Mouse (Mus musculus): ENCODE data around the gene Fam71e1. TPM values are rescaled to one million over a fixed set of nuclear protein-coding genes. Genes with fewer than 3 reads are reported as not detected.

Fam71e1 gene
- polyA plus RNA-seq, 1 experiment from 2014 or later: 14.3 TPM

- Histone ChIP-seq H3K4me3 (replicated peaks) (no peak overlapping the region), H3K4me2 (no peak overlapping the region), H3K36me3 (peaks cover 55% of the 10 kb centered on the region), H3K27me3 (no peaks in the 10 kb centered on the region), H3K27ac (no peak overlapping the region), H3K9me3 (replicated peaks) (no peaks in the 10 kb centered on the region), H3K4me1 (peaks cover 14% of the 10 kb centered on the region), H3K9ac (no peak overlapping the region)
- ATAC-seq (replicated peaks; ENCODE audit: low FRiP score): no peak
- WGBS: 96% methylated on average over 5 of the region's 5 CpGs
These were observed 5.0 kb upstream of the Fam71e1 start for GRCm38 (mm10) chr7:44491391-44491790.

GRCm38 (mm10) chr7:44492166-44492826 is 4.1 kb upstream of the Fam71e1 start:
- Histone ChIP-seq H3K9me3 (replicated peaks) (no peaks in the 10 kb centered on the region), H3K27me3 (no peaks in the 10 kb centered on the region), H3K4me3 (replicated peaks) (no peak overlapping the region), H3K27ac (no peak overlapping the region), H3K4me2 (no peak overlapping the region), H3K9ac (no peak overlapping the region), H3K4me1 (peaks cover 20% of the 10 kb centered on the region), H3K36me3 (peaks cover 55% of the 10 kb centered on the region)
- 92% methylated on average over 21 of the region's 21 CpGs for WGBS
- ATAC-seq (replicated peaks; ENCODE audit: low FRiP score): no peak

DNA sequence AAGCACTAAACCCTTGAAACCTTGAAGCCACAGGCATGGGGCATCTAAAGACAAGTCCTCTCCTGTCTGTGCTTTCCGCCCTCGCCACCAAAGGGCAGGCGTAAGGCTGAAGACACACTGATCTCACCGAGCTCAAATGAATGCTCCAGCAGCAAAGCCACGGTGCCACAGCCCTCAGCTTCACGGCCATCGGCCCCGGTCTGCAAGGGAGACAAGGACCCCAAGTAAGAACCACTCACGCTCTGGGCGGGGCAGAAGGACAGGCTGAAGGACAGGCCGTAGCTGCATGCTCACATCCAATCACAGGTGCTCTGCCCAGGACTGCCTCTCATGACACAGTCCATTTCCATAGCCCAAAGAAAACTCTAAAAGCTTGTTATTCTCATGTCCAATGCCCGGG is 1.7 kb upstream of the Fam71e1 start:
- H3K27me3 ChIP-seq: no peaks in the 10 kb centered on the region

GRCm38 (mm10) chr7:44495086-44495485 is 1.3 kb upstream of the Fam71e1 start:
- Histone ChIP-seq H3K27ac (no peak overlapping the region), H3K4me1 (peaks cover 22% of the 10 kb centered on the region), H3K9ac (peak overlapping the region; percentile 86; the same call in 1 of the 2 replicates), H3K27me3 (no peaks in the 10 kb centered on the region; the same call in 1 of the 2 replicates), H3K4me3 (replicated peaks) (peak overlapping the region; percentile 81; the same call in 1 of the 2 replicates), H3K9me3 (replicated peaks) (no peaks in the 10 kb centered on the region), H3K36me3 (peaks cover 41% of the 10 kb centered on the region), H3K4me2 (peak overlapping the region; percentile 95)
- ATAC-seq (replicated peaks; ENCODE audit: low FRiP score): no peak
- 80% methylated on average over 7 of the region's 7 CpGs for WGBS

More for the DNA sequence above, 1.7 kb upstream of the Fam71e1 start:
- peak overlapping the region; percentile 95; the same call in 1 of the 2 replicates for H3K4me2 ChIP-seq
- H3K4me3 ChIP-seq (replicated peaks): no peak overlapping the region
- no peaks in the 10 kb centered on the region for H3K9me3 ChIP-seq (replicated peaks)
- H3K36me3 ChIP-seq: peaks cover 45% of the 10 kb centered on the region
- H3K27ac ChIP-seq: no peak overlapping the region
- 93% methylated on average over 12 of the region's 12 CpGs for WGBS
- peaks cover 22% of the 10 kb centered on the region for H3K4me1 ChIP-seq
- no peak overlapping the region for H3K9ac ChIP-seq
- no peak for ATAC-seq (replicated peaks; ENCODE audit: low FRiP score)

DNA sequence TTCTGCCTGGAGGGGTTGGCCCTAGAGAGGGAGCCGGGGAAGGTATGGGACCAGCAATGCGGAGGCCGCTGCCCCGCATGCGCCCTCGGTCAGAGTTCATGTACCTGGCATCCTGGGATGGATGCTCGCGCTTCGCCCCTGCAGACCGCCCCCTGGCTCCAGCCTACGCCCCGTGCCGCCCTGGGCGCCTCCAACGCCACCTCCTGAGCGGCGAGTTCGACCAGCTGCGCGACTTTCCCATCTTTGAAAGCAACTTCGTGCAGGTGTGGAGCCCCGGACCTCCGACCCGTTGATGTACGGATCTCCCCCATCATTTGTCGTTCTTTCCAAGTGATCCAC is 359 bp downstream of the Fam71e1 start:
- ATAC-seq (replicated peaks; ENCODE audit: low FRiP score): no peak; the same call in 1 of the 2 replicates
- H3K27ac ChIP-seq: peak overlapping the region; percentile 98
- H3K27me3 ChIP-seq: peaks cover 5% of the 10 kb centered on the region; the same call in 1 of the 2 replicates
- peak overlapping the region; percentile 86 for H3K9ac ChIP-seq
- no peaks in the 10 kb centered on the region for H3K9me3 ChIP-seq (replicated peaks)
- peak overlapping the region; percentile 81 for H3K4me3 ChIP-seq (replicated peaks)
- 2% methylated on average over 20 of the region's 26 CpGs for WGBS
- H3K4me2 ChIP-seq: peak overlapping the region; percentile 95
- peaks cover 22% of the 10 kb centered on the region for H3K4me1 ChIP-seq
- peaks cover 25% of the 10 kb centered on the region for H3K36me3 ChIP-seq

DNA sequence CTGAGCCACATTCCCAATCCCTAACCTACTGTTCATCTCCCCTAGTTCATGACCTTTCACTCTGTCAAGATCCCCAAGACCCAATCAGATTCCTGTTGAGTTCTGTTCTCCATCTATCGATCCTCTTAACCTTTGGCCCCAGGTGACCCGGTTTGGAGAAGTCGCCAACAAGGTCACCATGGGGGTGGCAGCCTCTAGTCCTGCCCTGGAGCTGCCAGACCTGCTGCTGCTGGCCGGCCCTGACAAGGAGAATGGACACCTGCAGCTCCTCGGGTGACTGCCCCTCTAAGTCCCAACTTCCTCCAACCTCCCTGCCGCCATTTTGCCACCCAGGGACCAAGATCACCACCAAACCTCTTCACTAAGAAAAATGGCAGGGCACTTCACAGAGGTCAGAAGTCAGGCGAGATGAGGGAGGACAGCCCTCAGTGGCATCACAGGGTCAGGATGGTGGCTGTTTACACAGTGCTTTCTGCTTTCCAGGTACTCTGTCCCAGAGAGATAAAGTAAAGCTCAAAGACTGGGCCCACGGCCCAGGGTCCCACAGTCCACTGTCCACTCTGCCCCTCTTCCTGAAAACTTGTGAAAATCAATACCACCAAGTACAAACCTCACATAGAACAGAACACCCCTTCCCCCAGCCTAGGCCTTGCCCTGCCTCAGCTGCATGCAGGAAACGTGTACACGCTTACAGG is 1.1 kb downstream of the Fam71e1 start:
- Histone ChIP-seq H3K9me3 (replicated peaks) (no peaks in the 10 kb centered on the region), H3K36me3 (peaks cover 17% of the 10 kb centered on the region), H3K9ac (no peak overlapping the region), H3K27me3 (peaks cover 5% of the 10 kb centered on the region; the same call in 1 of the 2 replicates), H3K4me1 (peaks cover 22% of the 10 kb centered on the region), H3K4me3 (replicated peaks) (peak overlapping the region; percentile 81), H3K27ac (no peak overlapping the region), H3K4me2 (peak overlapping the region; percentile 95)
- ATAC-seq (replicated peaks; ENCODE audit: low FRiP score): no peak
- 85% methylated on average over 10 of the region's 10 CpGs for WGBS

DNA sequence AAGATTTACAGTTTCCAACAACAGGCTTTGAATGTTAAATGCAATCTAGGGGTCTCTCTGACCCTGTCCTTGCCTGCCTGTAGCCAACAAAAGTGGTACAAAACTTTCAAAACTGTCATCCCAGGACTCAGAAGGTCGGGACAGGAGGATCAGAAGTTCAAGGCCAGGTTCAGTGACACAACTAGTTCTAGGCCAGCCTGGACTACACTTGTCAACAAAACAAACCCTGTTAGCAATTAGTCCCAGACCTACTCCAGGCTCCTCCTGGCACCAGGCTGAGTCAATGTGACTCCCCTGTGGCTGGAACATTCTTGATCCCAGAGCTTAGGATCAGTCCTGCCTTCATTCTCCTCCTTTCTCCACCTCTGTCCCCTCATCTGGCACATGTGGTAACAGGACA is 2.5 kb downstream of the Fam71e1 start:
- H3K9me3 ChIP-seq (replicated peaks): no peaks in the 10 kb centered on the region
- H3K27me3 ChIP-seq: peaks cover 5% of the 10 kb centered on the region; the same call in 1 of the 2 replicates
- no peak overlapping the region for H3K4me2 ChIP-seq
- H3K27ac ChIP-seq: no peak overlapping the region
- no peak overlapping the region for H3K4me3 ChIP-seq (replicated peaks)
- WGBS: 76% methylated on average over 1 of the region's 1 CpGs
- peaks cover 8% of the 10 kb centered on the region for H3K36me3 ChIP-seq
- ATAC-seq (replicated peaks; ENCODE audit: low FRiP score): no peak
- peaks cover 22% of the 10 kb centered on the region for H3K4me1 ChIP-seq
- H3K9ac ChIP-seq: no peak overlapping the region

DNA sequence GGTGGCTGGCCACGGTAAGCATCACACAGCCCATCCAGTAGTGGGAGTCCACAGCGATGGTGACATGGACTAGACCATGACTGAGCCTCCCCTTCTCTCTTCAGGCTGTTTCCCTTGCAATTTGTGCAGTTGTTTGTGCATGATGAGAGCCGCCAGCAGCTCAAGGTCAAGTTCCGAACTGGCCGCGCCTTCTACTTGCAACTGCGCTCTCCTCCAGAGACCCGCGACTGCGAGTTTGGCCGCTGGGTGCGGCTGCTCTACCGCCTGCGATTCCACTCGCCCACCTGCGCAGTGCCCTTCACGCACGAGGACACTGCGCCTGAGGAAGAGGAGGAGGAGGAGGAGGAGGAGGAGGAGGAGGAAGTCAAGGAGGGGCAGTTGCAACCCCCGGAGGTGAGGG is 3.7 kb downstream of the Fam71e1 start:
- Histone ChIP-seq H3K36me3 (no peaks in the 10 kb centered on the region), H3K27ac (no peak overlapping the region), H3K27me3 (peaks cover 5% of the 10 kb centered on the region; the same call in 1 of the 2 replicates), H3K4me2 (no peak overlapping the region), H3K4me1 (peaks cover 17% of the 10 kb centered on the region), H3K9me3 (replicated peaks) (no peaks in the 10 kb centered on the region), H3K9ac (no peak overlapping the region), H3K4me3 (replicated peaks) (no peak overlapping the region)
- ATAC-seq (replicated peaks; ENCODE audit: low FRiP score): no peak
- WGBS: 57% methylated on average over 20 of the region's 20 CpGs

- no peak overlapping the region for H3K4me3 ChIP-seq (replicated peaks)
- peaks cover 5% of the 10 kb centered on the region; the same call in 1 of the 2 replicates for H3K27me3 ChIP-seq
- peaks cover 8% of the 10 kb centered on the region; the same call in 1 of the 2 replicates for H3K4me1 ChIP-seq
- H3K36me3 ChIP-seq: no peaks in the 10 kb centered on the region
- no peak overlapping the region for H3K9ac ChIP-seq
- no peaks in the 10 kb centered on the region for H3K9me3 ChIP-seq (replicated peaks)
- no peak for ATAC-seq (replicated peaks; ENCODE audit: low FRiP score)
- H3K27ac ChIP-seq: no peak overlapping the region
- WGBS: 36% methylated on average over 5 of the region's 5 CpGs
- H3K4me2 ChIP-seq: no peak overlapping the region
These were observed 5.3 kb downstream of the Fam71e1 start for GRCm38 (mm10) chr7:44501563-44502115.

GRCm38 (mm10) chr7:44507491-44507890 is 11.1 kb downstream of the Fam71e1 start:
- Histone ChIP-seq H3K9ac (no peak overlapping the region), H3K9me3 (replicated peaks) (no peaks in the 10 kb centered on the region), H3K4me1 (no peaks in the 10 kb centered on the region), H3K4me3 (replicated peaks) (no peak overlapping the region), H3K4me2 (no peak overlapping the region), H3K36me3 (no peaks in the 10 kb centered on the region), H3K27me3 (peaks cover 22% of the 10 kb centered on the region), H3K27ac (no peak overlapping the region)
- no peak for ATAC-seq (replicated peaks; ENCODE audit: low FRiP score)

DNA sequence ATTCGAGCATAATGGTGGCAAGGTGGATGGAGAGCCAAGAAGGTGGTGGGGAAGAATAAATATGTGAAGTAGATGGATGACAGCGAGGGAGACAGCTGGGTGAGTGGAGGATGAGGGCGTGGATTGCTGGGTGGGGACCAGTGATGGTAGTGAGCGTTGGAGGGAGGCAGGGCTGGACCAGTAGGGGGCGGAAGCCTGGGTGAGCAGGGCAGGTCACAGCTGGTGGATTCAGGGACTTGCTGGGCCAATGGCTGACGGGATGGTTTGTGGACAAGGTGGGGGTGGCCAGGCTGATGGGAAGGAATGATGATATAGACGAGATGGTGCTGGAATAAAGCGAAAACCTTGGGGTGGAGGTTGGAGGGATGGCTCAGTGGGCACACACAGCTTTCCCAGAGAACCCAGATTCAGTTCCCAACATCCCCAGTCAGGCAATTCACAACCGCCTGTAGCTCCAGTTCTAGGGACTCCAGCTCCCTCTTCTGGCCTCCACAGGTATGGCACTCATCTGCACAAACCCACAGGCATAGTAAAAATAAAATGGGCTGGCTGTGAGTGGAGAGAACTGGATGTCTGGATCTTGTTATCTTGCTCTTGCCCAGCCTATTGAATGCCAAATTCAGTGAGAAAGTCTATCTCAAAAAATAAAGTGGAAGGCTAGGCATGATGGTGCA is 23.0 kb downstream of the Fam71e1 start:
- H3K9me3 ChIP-seq (replicated peaks): no peaks in the 10 kb centered on the region
- no peak overlapping the region for H3K27ac ChIP-seq
- WGBS: 72% methylated on average over 9 of the region's 9 CpGs
- no peak overlapping the region for H3K9ac ChIP-seq
- H3K36me3 ChIP-seq: no peaks in the 10 kb centered on the region
- no peak overlapping the region for H3K4me2 ChIP-seq
- no peak overlapping the region for H3K4me3 ChIP-seq (replicated peaks)
- peaks cover 9% of the 10 kb centered on the region for H3K4me1 ChIP-seq
- H3K27me3 ChIP-seq: peaks cover 36% of the 10 kb centered on the region
- no peak for ATAC-seq (replicated peaks; ENCODE audit: low FRiP score)

DNA sequence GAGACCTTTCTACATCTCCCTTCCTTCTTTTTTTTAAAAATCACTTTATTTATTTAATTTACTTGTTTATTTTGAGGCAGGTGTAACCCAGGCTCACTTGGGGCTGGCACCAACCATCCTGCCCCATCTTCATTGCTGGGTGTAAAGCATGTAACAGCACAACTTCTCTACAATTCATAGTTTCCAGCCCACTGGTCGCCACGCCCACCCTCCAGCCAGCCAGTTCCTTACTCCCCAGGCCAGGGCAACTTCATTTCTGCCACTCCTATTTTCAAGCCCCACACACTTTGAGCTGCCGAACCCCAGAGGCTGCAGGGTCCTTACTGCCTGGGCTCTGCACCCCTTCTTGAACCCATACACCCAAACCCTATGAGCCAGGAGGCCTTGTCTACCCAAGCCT is 24.6 kb downstream of the Fam71e1 start:
- no peak overlapping the region for H3K9ac ChIP-seq
- no peak for ATAC-seq (replicated peaks; ENCODE audit: low FRiP score)
- no peaks in the 10 kb centered on the region for H3K36me3 ChIP-seq
- no peak overlapping the region for H3K4me2 ChIP-seq
- no peaks in the 10 kb centered on the region for H3K9me3 ChIP-seq (replicated peaks)
- 59% methylated on average over 3 of the region's 3 CpGs for WGBS
- H3K4me1 ChIP-seq: peaks cover 23% of the 10 kb centered on the region
- H3K27ac ChIP-seq: no peak overlapping the region
- H3K27me3 ChIP-seq: peaks cover 39% of the 10 kb centered on the region
- no peak overlapping the region for H3K4me3 ChIP-seq (replicated peaks)
